Mouse (Mus musculus) ES-Bruce4 (cell line): Measurements from ENCODE around the gene Ncoa4. TPM values are rescaled to one million over a fixed set of nuclear protein-coding genes. Genes with fewer than 3 reads are reported as not detected.
"Not testable (repeated sequence)": the region's sequence is repeated elsewhere in the genome, so short reads cannot be mapped to it uniquely, and the experiment has no call there.

Experiments
- H3K27ac ChIP-seq: 2 replicates; pipeline ENCODE4 v1.5.1; 2012; ENCODE audit warnings: low read length, inconsistent platforms; ENCODE audit not compliant: insufficient read depth
- H3K27me3 ChIP-seq: 2 replicates; pipeline ENCODE4 v1.6.1; 2012; ENCODE audit warnings: mild to moderate bottlenecking, low read length, inconsistent platforms; ENCODE audit not compliant: control insufficient read depth, poor library complexity, insufficient read depth, severe bottlenecking
- H3K36me3 ChIP-seq: 2 replicates; pipeline ENCODE4 v1.6.1; 2012; ENCODE audit warnings: inconsistent platforms, mild to moderate bottlenecking, low read length, moderate library complexity; ENCODE audit not compliant: control insufficient read depth, poor library complexity, insufficient read depth, severe bottlenecking
- H3K4me1 ChIP-seq: one replicate; pipeline ENCODE4 v1.8.1; 2011; ENCODE audit warnings: low read length; ENCODE audit not compliant: control insufficient read depth, insufficient read depth
- H3K4me3 ChIP-seq: 2 replicates; pipeline ENCODE4 v1.5.1; 2011; ENCODE audit warnings: low read depth, mild to moderate bottlenecking, low read length
- H3K9ac ChIP-seq: 2 replicates; pipeline ENCODE4 v1.6.1; 2012; ENCODE audit warnings: low read depth, mild to moderate bottlenecking, inconsistent platforms; ENCODE audit not compliant: poor library complexity, severe bottlenecking
- H3K9me3 ChIP-seq: replicated peaks from 2 replicates; pipeline ENCODE4 v1.6.1; 2012; ENCODE audit warnings: mild to moderate bottlenecking, low read length, inconsistent platforms; ENCODE audit not compliant: control insufficient read depth, poor library complexity, insufficient read depth, severe bottlenecking
- CTCF ChIP-seq: IDR thresholded peaks from one replicate; pipeline ENCODE4 v1.8.1; 2011; ENCODE audit warnings: low read depth, low read length
- EP300 ChIP-seq: IDR thresholded peaks from 2 replicates; pipeline ENCODE4 v1.6.1; 2011; ENCODE audit warnings: low read depth, low read length; ENCODE audit not compliant: insufficient read depth
- POLR2A ChIP-seq: IDR thresholded peaks from one replicate; pipeline ENCODE4 v1.8.1; 2011; ENCODE audit warnings: low read length; ENCODE audit not compliant: insufficient read depth
- polyA plus RNA-seq: library from polyadenylated mRNA; stranded (reverse); fragments of >200 nt; gene quantifications from 2 replicates; pipeline ENCODE4 v1.2.4, GENCODE M21; 2011; ENCODE audit warnings: low read depth; ENCODE audit not compliant: missing spikeins, insufficient read depth, insufficient read length

The Ncoa4 gene
- polyA plus RNA-seq, 1 experiment: 125 TPM

DNA sequence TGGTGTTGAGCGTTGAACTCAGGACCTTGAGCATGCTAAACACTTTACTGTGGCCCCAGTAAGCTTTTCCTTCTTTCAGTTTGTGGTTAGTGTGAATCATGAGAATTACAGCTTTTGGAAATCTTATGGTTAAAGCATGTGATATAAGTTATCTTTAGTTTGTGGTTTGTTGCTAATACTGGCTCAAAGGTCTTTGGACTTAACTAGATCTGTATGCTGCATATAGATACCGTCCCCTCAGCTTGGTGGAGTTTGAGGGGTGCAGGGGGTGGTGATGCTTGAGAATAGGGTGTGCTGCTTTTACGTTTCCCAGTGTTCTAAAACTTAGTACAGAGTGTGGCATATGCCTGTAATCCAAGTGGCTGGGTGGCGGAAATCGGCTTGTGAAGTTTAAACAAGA is 7.7 kb downstream of the Ncoa4 start:
- Histone ChIP-seq H3K4me3 (no peak overlapping the region), H3K27me3 (no peaks in the 10 kb centered on the region), H3K9me3 (no peaks in the 10 kb centered on the region), H3K27ac (no peak overlapping the region), H3K36me3 (peaks cover 10% of the 10 kb centered on the region), H3K4me1 (no peaks in the 10 kb centered on the region), H3K9ac (no peak overlapping the region)
- TF ChIP-seq EP300 (no peak), CTCF (no peak), POLR2A (no peak)

DNA sequence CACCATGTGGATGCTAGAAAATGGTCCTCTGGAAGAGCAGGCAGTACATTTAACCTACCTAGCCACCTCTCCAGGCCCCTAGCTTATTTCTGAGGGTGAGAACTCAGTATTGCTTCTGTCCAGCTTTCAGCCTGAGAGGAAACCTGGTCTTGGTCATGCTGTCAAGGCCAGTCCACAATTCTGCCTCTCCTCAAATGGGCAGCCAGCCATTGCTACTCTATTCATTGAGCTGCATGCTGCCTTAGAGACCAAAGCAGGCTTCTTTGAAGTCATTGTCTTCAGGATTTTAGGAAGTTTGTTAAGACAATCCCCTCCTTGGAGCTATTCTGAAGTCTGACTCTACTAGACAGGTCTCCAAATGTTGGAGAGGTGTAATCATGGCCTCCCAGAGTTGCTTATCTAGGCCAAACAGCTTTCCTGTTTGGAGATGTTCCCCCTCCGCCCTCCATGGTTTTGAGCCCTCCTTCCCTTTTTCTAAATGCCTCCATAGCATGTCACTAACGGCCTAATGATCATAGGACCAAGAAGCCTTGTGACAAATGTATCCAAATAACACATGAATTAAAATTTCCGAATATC is 9.1 kb downstream of the Ncoa4 start:
- Histone ChIP-seq H3K36me3 (peaks cover 20% of the 10 kb centered on the region), H3K27ac (no peak overlapping the region), H3K9ac (no peak overlapping the region), H3K4me3 (no peak overlapping the region), H3K4me1 (no peaks in the 10 kb centered on the region), H3K9me3 (no peaks in the 10 kb centered on the region), H3K27me3 (no peaks in the 10 kb centered on the region)
- no peak for TF ChIP-seq POLR2A
- no peak for TF ChIP-seq CTCF
- no peak for TF ChIP-seq EP300

DNA sequence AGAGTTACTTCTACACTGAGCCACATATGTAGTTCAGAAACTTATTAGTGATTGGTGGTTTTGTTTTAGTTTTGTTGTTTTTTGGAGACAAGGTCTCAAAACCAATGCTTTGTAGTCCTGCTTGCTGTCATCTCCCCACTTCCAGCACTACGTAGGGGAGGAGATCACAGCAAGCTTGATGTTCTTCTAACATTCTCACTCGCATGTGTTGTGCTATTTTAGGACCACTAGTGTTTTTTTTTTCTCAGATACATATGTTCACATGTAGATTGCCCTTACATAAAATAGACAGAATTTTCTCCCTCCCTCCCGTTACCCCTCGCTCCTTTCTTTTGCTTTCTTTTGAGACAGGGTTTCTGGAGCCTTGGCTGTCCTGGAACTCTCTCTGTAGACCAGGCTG is 10.5 kb downstream of the Ncoa4 start:
- H3K4me3 ChIP-seq: no peak overlapping the region
- no peaks in the 10 kb centered on the region for H3K4me1 ChIP-seq
- H3K9ac ChIP-seq: no peak overlapping the region
- no peaks in the 10 kb centered on the region for H3K27me3 ChIP-seq
- TF ChIP-seq POLR2A (no peak), EP300 (no peak), CTCF (no peak)
- no peak overlapping the region for H3K27ac ChIP-seq
- no peaks in the 10 kb centered on the region for H3K9me3 ChIP-seq
- peaks cover 29% of the 10 kb centered on the region for H3K36me3 ChIP-seq

DNA sequence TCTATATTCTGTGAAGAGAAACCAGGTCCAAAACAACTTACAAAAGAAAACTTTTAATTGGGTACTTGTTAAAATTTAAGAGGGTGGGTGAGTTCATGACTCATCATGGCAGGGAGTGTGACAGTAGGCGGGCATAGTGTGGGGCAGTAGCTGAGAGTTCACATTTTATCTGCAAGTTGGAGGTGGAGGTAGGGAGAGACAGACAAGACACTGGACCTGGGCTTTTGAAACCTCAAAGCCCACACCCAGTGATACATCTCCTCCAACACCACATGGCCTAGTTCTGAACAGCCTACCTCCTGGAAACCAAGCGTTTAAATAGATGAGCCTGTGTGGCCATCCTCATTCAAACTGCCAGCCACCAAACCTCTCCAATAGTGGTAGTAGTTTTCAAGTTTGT is 15.6 kb downstream of the Ncoa4 start:
- no peaks in the 10 kb centered on the region for H3K9me3 ChIP-seq
- TF ChIP-seq CTCF (no peak), EP300 (no peak), POLR2A (no peak)
- no peak overlapping the region for H3K27ac ChIP-seq
- no peaks in the 10 kb centered on the region for H3K27me3 ChIP-seq
- H3K4me1 ChIP-seq: no peaks in the 10 kb centered on the region
- peaks cover 46% of the 10 kb centered on the region for H3K36me3 ChIP-seq
- no peak overlapping the region for H3K4me3 ChIP-seq
- H3K9ac ChIP-seq: no peak overlapping the region

- not testable (repeated sequence) for H3K27ac ChIP-seq, H3K4me1 ChIP-seq, H3K27me3 ChIP-seq, H3K4me3 ChIP-seq, H3K9me3 ChIP-seq, H3K9ac ChIP-seq
- H3K36me3 ChIP-seq: peaks cover 44% of the 10 kb centered on the region
These were observed 16.9 kb downstream of the Ncoa4 start for GRCm38 (mm10) chr14:32176590-32176989.

DNA sequence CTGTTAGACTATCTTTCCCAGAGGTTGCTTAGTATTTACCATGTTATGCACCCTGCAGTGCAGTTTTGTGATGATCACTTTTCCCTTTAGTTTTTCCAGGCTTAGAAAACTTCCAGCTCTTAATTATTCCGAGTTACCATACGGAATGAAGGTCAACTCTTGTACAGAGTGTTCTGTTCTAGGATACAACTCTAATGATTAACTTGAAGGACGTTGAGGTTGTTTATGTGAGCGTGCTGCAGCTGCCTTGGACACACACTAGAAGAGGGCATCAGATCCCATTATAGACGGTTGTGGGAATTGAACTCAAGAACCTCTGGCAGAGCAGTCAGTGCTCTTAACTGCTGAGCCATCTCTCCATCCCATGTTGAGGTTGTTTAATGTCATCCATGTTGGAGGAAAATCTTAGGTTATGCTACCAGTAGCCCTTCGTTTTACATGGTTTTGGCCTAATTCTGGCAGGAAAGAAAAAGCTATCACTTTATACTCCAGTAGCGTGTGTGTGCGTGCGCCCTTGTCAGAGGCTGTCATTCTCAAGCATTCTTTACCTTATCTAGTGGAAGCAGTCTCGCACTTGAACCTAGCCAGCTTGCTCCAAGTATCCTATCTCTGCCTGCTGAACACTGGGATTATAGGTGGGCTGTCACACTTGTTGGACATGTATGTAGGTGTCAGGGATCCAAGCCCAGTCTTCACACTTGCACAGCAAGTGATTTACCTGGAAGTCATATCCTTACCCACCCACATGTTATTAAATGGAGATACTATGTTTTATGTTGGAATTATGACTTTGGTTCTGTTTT is 19.9 kb downstream of the Ncoa4 start:
- TF ChIP-seq CTCF: no peak
- no peak for TF ChIP-seq POLR2A
- TF ChIP-seq EP300: no peak
- Histone ChIP-seq H3K36me3 (peaks cover 51% of the 10 kb centered on the region), H3K27me3 (no peaks in the 10 kb centered on the region), H3K27ac (no peak overlapping the region), H3K4me3 (no peak overlapping the region), H3K4me1 (no peaks in the 10 kb centered on the region), H3K9ac (no peak overlapping the region), H3K9me3 (no peaks in the 10 kb centered on the region)
